Mouse (Mus musculus) forebrain, embryonic 10.5 days (tissue): ENCODE measurements around the gene Cdk14. TPM values are rescaled to one million over a fixed set of nuclear protein-coding genes. Genes with fewer than 3 reads are reported as not detected.

Experiments used
- DNase-seq: peaks from one replicate; pipeline ENCODE4 v3.0.0-alpha.2; 2017; ENCODE audit warnings: low spot score; ENCODE audit errors: extremely low spot score
- H3K27ac ChIP-seq: fragments of 300-500 bp; sonication (generic); 2 replicates; pipeline ENCODE4 v1.5.1; 2016; ENCODE audit warnings: mild to moderate bottlenecking
- H3K27me3 ChIP-seq: fragments of 300-500 bp; sonication (generic); 2 replicates; pipeline ENCODE4 v1.6.1; 2016; ENCODE audit warnings: mild to moderate bottlenecking; ENCODE audit not compliant: poor library complexity, severe bottlenecking
- H3K36me3 ChIP-seq: fragments of 300-500 bp; sonication (generic); replicated peaks from 2 replicates; pipeline ENCODE4 v1.6.1; 2016; ENCODE audit warnings: mild to moderate bottlenecking, moderate library complexity
- H3K4me1 ChIP-seq: fragments of 300-500 bp; sonication (generic); 2 replicates; pipeline ENCODE4 v1.6.1; 2016
- H3K4me3 ChIP-seq: fragments of 300-500 bp; sonication (generic); 2 replicates; pipeline ENCODE4 v1.5.1; 2016; ENCODE audit warnings: mild to moderate bottlenecking, moderate library complexity
- H3K9me3 ChIP-seq: fragments of 300-500 bp; sonication (generic); 2 replicates; pipeline ENCODE4 v1.6.1; 2016; ENCODE audit warnings: mild to moderate bottlenecking, moderate library complexity
- WGBS: fragments of 180-500 bp; shearing (Covaris S2); methylation state at CpG from one replicate; pipeline ENCODE4 v1.1.7; 2016; 5-methylcytosine and 5-hydroxymethylcytosine counted together
- polyA plus RNA-seq: library from polyadenylated mRNA; unstranded; fragments of >200 nt; fragmentation: Nextera tagmentation; extraction: Ambion mirVana; gene quantifications from 2 replicates; pipeline ENCODE4 v1.2.1, GENCODE M21; 2016

Cdk14 gene
- polyA plus RNA-seq, 1 experiment from 2014 or later, result 9.5 TPM

- Histone ChIP-seq H3K36me3 (no peaks in the 10 kb centered on the region), H3K4me3 (no peak overlapping the region), H3K9me3 (no peaks in the 10 kb centered on the region), H3K27me3 (peaks cover 49% of the 10 kb centered on the region), H3K4me1 (peaks cover 19% of the 10 kb centered on the region), H3K27ac (no peak overlapping the region)
- DNase-seq, result no peak
- WGBS, result 92% methylated on average over 2 of the region's 2 CpGs
Observed at GRCm38 (mm10) chr5:5004740-5005139, 415.4 kb downstream of the Cdk14 start.

GRCm38 (mm10) chr5:4993192-4993601 is 426.9 kb downstream of the Cdk14 start:
- Histone ChIP-seq H3K4me3 (no peak overlapping the region), H3K27ac (no peak overlapping the region), H3K36me3 (no peaks in the 10 kb centered on the region), H3K9me3 (no peaks in the 10 kb centered on the region), H3K27me3 (no peaks in the 10 kb centered on the region), H3K4me1 (peaks cover 11% of the 10 kb centered on the region; the same call in 1 of the 2 replicates)
- 91% methylated on average over 4 of the region's 4 CpGs for WGBS
- no peak for DNase-seq

GRCm38 (mm10) chr5:4991023-4991422 is 429.1 kb downstream of the Cdk14 start:
- no peak overlapping the region for H3K27ac ChIP-seq
- WGBS, result 78% methylated on average over 2 of the region's 2 CpGs
- DNase-seq, result no peak

GRCm38 (mm10) chr5:4990237-4990636 is 429.9 kb downstream of the Cdk14 start:
- Histone ChIP-seq H3K4me1 (peaks cover 11% of the 10 kb centered on the region; the same call in 1 of the 2 replicates), H3K36me3 (no peaks in the 10 kb centered on the region), H3K9me3 (no peaks in the 10 kb centered on the region), H3K27me3 (no peaks in the 10 kb centered on the region), H3K27ac (no peak overlapping the region), H3K4me3 (no peak overlapping the region)
- WGBS, result 74% methylated on average over 5 of the region's 5 CpGs
- DNase-seq, result no peak

More at GRCm38 (mm10) chr5:4991023-4991422, 429.1 kb downstream of the Cdk14 start:
- H3K27me3 ChIP-seq, result no peaks in the 10 kb centered on the region
- peaks cover 11% of the 10 kb centered on the region; the same call in 1 of the 2 replicates for H3K4me1 ChIP-seq
- H3K4me3 ChIP-seq, result no peak overlapping the region
- no peaks in the 10 kb centered on the region for H3K9me3 ChIP-seq
- H3K36me3 ChIP-seq, result no peaks in the 10 kb centered on the region

- Histone ChIP-seq H3K4me3 (no peak overlapping the region), H3K4me1 (peaks cover 11% of the 10 kb centered on the region; the same call in 1 of the 2 replicates), H3K27me3 (no peaks in the 10 kb centered on the region), H3K36me3 (no peaks in the 10 kb centered on the region), H3K27ac (no peak overlapping the region), H3K9me3 (no peaks in the 10 kb centered on the region)
- WGBS, result 92% methylated on average over 2 of the region's 2 CpGs
- DNase-seq, result no peak
Observed at GRCm38 (mm10) chr5:4986181-4986580, 433.9 kb downstream of the Cdk14 start.

GRCm38 (mm10) chr5:4979551-4979950 is 440.6 kb downstream of the Cdk14 start:
- Histone ChIP-seq H3K27me3 (no peaks in the 10 kb centered on the region), H3K36me3 (no peaks in the 10 kb centered on the region), H3K9me3 (no peaks in the 10 kb centered on the region), H3K27ac (no peak overlapping the region), H3K4me1 (no peaks in the 10 kb centered on the region), H3K4me3 (no peak overlapping the region)
- no peak for DNase-seq
- 94% methylated on average over 4 of the region's 4 CpGs for WGBS

GRCm38 (mm10) chr5:4973408-4973807 is 446.7 kb downstream of the Cdk14 start:
- no peak for DNase-seq
- no peak overlapping the region for H3K4me3 ChIP-seq
- H3K27me3 ChIP-seq, result no peaks in the 10 kb centered on the region
- no peak overlapping the region for H3K27ac ChIP-seq
- H3K36me3 ChIP-seq, result no peaks in the 10 kb centered on the region
- no peaks in the 10 kb centered on the region for H3K9me3 ChIP-seq
- H3K4me1 ChIP-seq, result 0 out of 2 replicates have a peak, but pooled peaks cover 3% of the 10 kb centered on the region
- WGBS, result 83% methylated on average over 1 of the region's 1 CpGs

- Histone ChIP-seq H3K36me3 (no peaks in the 10 kb centered on the region), H3K27ac (no peak overlapping the region), H3K4me1 (peaks cover 13% of the 10 kb centered on the region), H3K4me3 (no peak overlapping the region), H3K9me3 (no peaks in the 10 kb centered on the region), H3K27me3 (no peaks in the 10 kb centered on the region)
- peak; percentile 61 for DNase-seq
- 55% methylated on average over 15 of the region's 15 CpGs for WGBS
Observed at GRCm38 (mm10) chr5:4962063-4962610, 458.0 kb downstream of the Cdk14 start.

- DNase-seq, result no peak
- H3K36me3 ChIP-seq, result no peaks in the 10 kb centered on the region
- WGBS, result 84% methylated on average over 1 of the region's 1 CpGs
- no peaks in the 10 kb centered on the region for H3K9me3 ChIP-seq
- no peak overlapping the region for H3K27ac ChIP-seq
- peaks cover 13% of the 10 kb centered on the region for H3K4me1 ChIP-seq
- no peak overlapping the region for H3K4me3 ChIP-seq
- H3K27me3 ChIP-seq, result no peaks in the 10 kb centered on the region
Observed at GRCm38 (mm10) chr5:4961636-4962035, 458.5 kb downstream of the Cdk14 start.

GRCm38 (mm10) chr5:4959446-4959845 is 460.7 kb downstream of the Cdk14 start:
- WGBS, result 46% methylated on average over 5 of the region's 5 CpGs
- Histone ChIP-seq H3K27me3 (no peaks in the 10 kb centered on the region), H3K4me1 (peaks cover 13% of the 10 kb centered on the region), H3K4me3 (no peak overlapping the region), H3K36me3 (no peaks in the 10 kb centered on the region), H3K27ac (peak overlapping the region; percentile 51; the same call in 1 of the 2 replicates), H3K9me3 (no peaks in the 10 kb centered on the region)
- DNase-seq, result no peak

GRCm38 (mm10) chr5:4955993-4956392 is 464.1 kb downstream of the Cdk14 start:
- Histone ChIP-seq H3K27me3 (no peaks in the 10 kb centered on the region), H3K4me1 (peaks cover 13% of the 10 kb centered on the region), H3K27ac (no peak overlapping the region), H3K9me3 (no peaks in the 10 kb centered on the region), H3K4me3 (no peak overlapping the region), H3K36me3 (no peaks in the 10 kb centered on the region)
- 86% methylated on average over 7 of the region's 7 CpGs for WGBS
- no peak for DNase-seq

GRCm38 (mm10) chr5:4955392-4955791 is 464.7 kb downstream of the Cdk14 start:
- Histone ChIP-seq H3K36me3 (no peaks in the 10 kb centered on the region), H3K9me3 (no peaks in the 10 kb centered on the region), H3K27me3 (no peaks in the 10 kb centered on the region), H3K4me1 (peaks cover 13% of the 10 kb centered on the region), H3K4me3 (no peak overlapping the region), H3K27ac (no peak overlapping the region)
- DNase-seq, result no peak
- 87% methylated on average over 2 of the region's 2 CpGs for WGBS

GRCm38 (mm10) chr5:4949433-4949832 is 470.7 kb downstream of the Cdk14 start:
- no peak overlapping the region for H3K27ac ChIP-seq
- no peaks in the 10 kb centered on the region for H3K27me3 ChIP-seq
- no peaks in the 10 kb centered on the region for H3K36me3 ChIP-seq
- no peaks in the 10 kb centered on the region for H3K9me3 ChIP-seq
- no peak overlapping the region for H3K4me3 ChIP-seq
- no peak for DNase-seq
- 90% methylated on average over 7 of the region's 7 CpGs for WGBS
- H3K4me1 ChIP-seq, result peaks cover 4% of the 10 kb centered on the region; the same call in 1 of the 2 replicates
